Comparison of ENCODE assay signal across 9 mouse cellular contexts in the genomic region with DNA sequence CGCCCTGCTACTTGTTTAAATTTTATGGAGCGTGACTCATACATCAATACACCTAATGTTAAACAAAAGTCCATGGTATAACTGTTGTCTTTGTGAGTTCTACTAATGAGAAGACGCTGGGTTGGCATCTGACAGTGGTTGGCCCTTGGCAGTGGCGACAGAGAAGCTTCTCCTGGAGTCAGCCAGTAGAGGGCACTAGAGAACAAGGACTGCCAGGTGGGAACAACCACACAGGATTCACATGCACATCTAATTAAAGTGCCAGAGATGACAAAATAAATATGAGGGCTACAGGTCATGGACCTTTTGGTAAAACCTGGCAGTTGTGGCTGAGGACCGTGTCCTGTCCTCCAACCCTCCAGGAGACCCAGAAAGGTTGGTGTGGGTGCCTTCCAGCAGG. TPM values are rescaled to one million over a fixed set of nuclear protein-coding genes. Genes with fewer than 3 reads are reported as not detected.
DNase-seq lines count a peak whose midpoint lies in the region; ATAC-seq and TF ChIP-seq lines count a peak whose summit lies in the region.
"Had no signal": no experiment of that assay in that cellular context is flagged by ENCODE, and none has a peak within 500 bp of the region (broad histone marks: within the 10 kb centered on the region; RNA-seq: fewer than 3 reads in every experiment).

No protein-coding gene starts in this region.

- WGBS in forebrain, embryonic 11.5 days = 23% methylated on average over 5 of the region's 5 CpGs
- 21% methylated on average over 5 of the region's 5 CpGs for WGBS in forebrain, embryonic 13.5 days
- 23% methylated on average over 5 of the region's 5 CpGs for WGBS in hindbrain, embryonic 16.5 days
- 18% methylated on average over 5 of the region's 5 CpGs for WGBS in lung, adult 2 months
- 9% methylated on average over 5 of the region's 5 CpGs for WGBS in small intestine, adult 2 months

- ATAC-seq in forebrain, embryonic 11.5 days (replicated peaks; ENCODE audit: low FRiP score) = no peak
- ATAC-seq in forebrain, embryonic 13.5 days = no peak
- ATAC-seq in common myeloid progenitor, adult 5-6 weeks (replicated peaks; ENCODE audit: low read depth, poor library complexity, severe bottlenecking) = peak; percentile 84
- ATAC-seq in hindbrain, embryonic 16.5 days = 0 out of 2 replicates have a peak, but pooled peaks have one; percentile 14

- no peak for TF ChIP-seq POLR2A in lung, adult 2 months (IDR thresholded peaks at IDR 0.05; ENCODE audit: borderline replicate concordance, extremely low read depth, low read depth, low read length)
- TF ChIP-seq POLR2A in small intestine, adult 2 months (IDR thresholded peaks at IDR 0.05; ENCODE audit: low read depth, low read length) = no peak

- no peak overlapping the region for H3K9ac ChIP-seq in forebrain, embryonic 11.5 days (ENCODE audit: low read length)
- H3K9ac ChIP-seq in forebrain, embryonic 13.5 days = no peak overlapping the region
- H3K9ac ChIP-seq in hindbrain, embryonic 16.5 days (ENCODE audit: low read depth, low read length) = no peak overlapping the region
- H3K9ac ChIP-seq: hindbrain, embryonic 15.5 days had no signal

- no peak overlapping the region for H3K4me2 ChIP-seq in forebrain, embryonic 11.5 days (ENCODE audit: low read depth, low read length, severe bottlenecking)
- H3K4me2 ChIP-seq in forebrain, embryonic 13.5 days = no peak overlapping the region
- no peak overlapping the region for H3K4me2 ChIP-seq in hindbrain, embryonic 16.5 days (ENCODE audit: low read length)
- H3K4me2 ChIP-seq: hindbrain, embryonic 15.5 days had no signal

- no peaks in the 10 kb centered on the region for H3K9me3 ChIP-seq in forebrain, embryonic 11.5 days (ENCODE audit: control insufficient read depth, low read length)
- H3K9me3 ChIP-seq in forebrain, embryonic 13.5 days (replicated peaks) = no peaks in the 10 kb centered on the region
- H3K9me3 ChIP-seq in hindbrain, embryonic 16.5 days (ENCODE audit: control insufficient read depth, low read length) = no peaks in the 10 kb centered on the region
- H3K9me3 ChIP-seq: hindbrain, embryonic 15.5 days had no signal

- TF ChIP-seq CTCF in lung, adult 2 months (IDR thresholded peaks at IDR 0.05; ENCODE audit: insufficient read depth, low read length) = peak; percentile 76
- TF ChIP-seq CTCF in small intestine, adult 2 months (IDR thresholded peaks at IDR 0.05; ENCODE audit: extremely low read depth, insufficient read length, insufficient replicate concordance, low read depth, low read length) = peak; percentile 79; the same call in 1 of the 2 replicates

- DNase-seq in forebrain, embryonic 11.5 days (ENCODE audit: low spot score) = peak; percentile 67
- DNase-seq in urinary bladder, postnatal 14 days (ENCODE audit: low spot score) = peak; percentile 66
- no peak for DNase-seq in urinary bladder, postnatal 4 days (ENCODE audit: low spot score in 2 of 2)
- no peak for DNase-seq in lung, adult 2 months

- no peak overlapping the region for H3K27ac ChIP-seq in forebrain, embryonic 11.5 days (ENCODE audit: low read depth, low read length)
- no peak overlapping the region for H3K27ac ChIP-seq in forebrain, embryonic 13.5 days
- no peak overlapping the region for H3K27ac ChIP-seq in hindbrain, embryonic 16.5 days (ENCODE audit: low read depth, low read length)
- H3K27ac ChIP-seq in small intestine, adult 2 months (ENCODE audit: insufficient read depth, low read depth, low read length) = no peak overlapping the region
- H3K27ac ChIP-seq: hindbrain, embryonic 15.5 days had no signal

- no peak overlapping the region for H3K4me3 ChIP-seq in forebrain, embryonic 11.5 days (ENCODE audit: low read depth, low read length)
- no peak overlapping the region for H3K4me3 ChIP-seq in forebrain, embryonic 13.5 days
- H3K4me3 ChIP-seq in hindbrain, embryonic 16.5 days (ENCODE audit: low read length) = no peak overlapping the region
- no peak overlapping the region for H3K4me3 ChIP-seq in lung, adult 2 months (replicated peaks; ENCODE audit: extremely low read depth, low read depth, low read length)
- no peak overlapping the region for H3K4me3 ChIP-seq in small intestine, adult 2 months (ENCODE audit: low read depth, low read length)
- H3K4me3 ChIP-seq: hindbrain, embryonic 15.5 days had no signal

- H3K4me1 ChIP-seq in forebrain, embryonic 11.5 days (replicated peaks; ENCODE audit: control insufficient read depth, insufficient read depth, low read length) = no peaks in the 10 kb centered on the region
- no peaks in the 10 kb centered on the region for H3K4me1 ChIP-seq in forebrain, embryonic 13.5 days
- H3K4me1 ChIP-seq in hindbrain, embryonic 16.5 days (ENCODE audit: control insufficient read depth, insufficient read depth, low read depth, low read length) = no peaks in the 10 kb centered on the region
- no peaks in the 10 kb centered on the region for H3K4me1 ChIP-seq in lung, adult 2 months (ENCODE audit: control insufficient read depth, insufficient read depth, low read length)
- peaks cover 10% of the 10 kb centered on the region for H3K4me1 ChIP-seq in small intestine, adult 2 months (ENCODE audit: control insufficient read depth, insufficient read depth, insufficient read length, low read length)
- H3K4me1 ChIP-seq: hindbrain, embryonic 15.5 days had no signal

- no peaks in the 10 kb centered on the region for H3K27me3 ChIP-seq in forebrain, embryonic 11.5 days (ENCODE audit: control insufficient read depth, insufficient read depth, low read length)
- no peaks in the 10 kb centered on the region for H3K27me3 ChIP-seq in forebrain, embryonic 13.5 days
- no peaks in the 10 kb centered on the region for H3K27me3 ChIP-seq in hindbrain, embryonic 16.5 days (replicated peaks; ENCODE audit: control insufficient read depth, insufficient read depth, low read length)
- H3K27me3 ChIP-seq in small intestine, adult 2 months (ENCODE audit: control insufficient read depth, insufficient read depth, low read length) = no peaks in the 10 kb centered on the region
- H3K27me3 ChIP-seq: hindbrain, embryonic 15.5 days had no signal

- H3K36me3 ChIP-seq in forebrain, embryonic 11.5 days (ENCODE audit: control insufficient read depth, insufficient read depth, low read length) = no peaks in the 10 kb centered on the region
- no peaks in the 10 kb centered on the region for H3K36me3 ChIP-seq in forebrain, embryonic 13.5 days (ENCODE audit: poor library complexity, severe bottlenecking)
- H3K36me3 ChIP-seq in hindbrain, embryonic 16.5 days (ENCODE audit: control insufficient read depth, insufficient read depth, low read length) = no peaks in the 10 kb centered on the region
- no peaks in the 10 kb centered on the region for H3K36me3 ChIP-seq in small intestine, adult 2 months (ENCODE audit: control insufficient read depth, insufficient read depth, low read length)
- H3K36me3 ChIP-seq: hindbrain, embryonic 15.5 days had no signal

RNA-seq across cellular contexts. Expression of gene Tff2, which starts 5.7 kb away (rescaled TPM):
- not detected in 2 replicates for polyA plus RNA-seq in forebrain, embryonic 11.5 days (2014; fragmentation: Nextera tagmentation; extraction: Ambion mirVana)
- not detected in 2 replicates for polyA plus RNA-seq in forebrain, embryonic 13.5 days (2015; fragmentation: Nextera tagmentation; extraction: Ambion mirVana)
- not detected in 2 replicates for total RNA-seq in common myeloid progenitor, adult 5-6 weeks (2017)
- not detected in 2 replicates for polyA plus RNA-seq in hindbrain, embryonic 16.5 days (2015; fragmentation: Nextera tagmentation; extraction: Ambion mirVana)
- polyA plus RNA-seq in lung, adult 2 months (2012; rRNA removed) = 4.5 and 25.4 TPM in 2 replicates
- polyA plus RNA-seq in small intestine, adult 2 months (2012; rRNA removed) = 19.0 and 10,568 TPM in 2 replicates
- polyA plus RNA-seq: hindbrain, embryonic 15.5 days had no signal

RNA-seq across cellular contexts. Expression of gene Tff3, which starts 9.0 kb away (rescaled TPM):
- 1.1 and 1.2 TPM in 2 replicates for polyA plus RNA-seq in forebrain, embryonic 11.5 days (2014; fragmentation: Nextera tagmentation; extraction: Ambion mirVana)
- 0.52 and 0.54 TPM in 2 replicates for polyA plus RNA-seq in forebrain, embryonic 13.5 days (2015; fragmentation: Nextera tagmentation; extraction: Ambion mirVana)
- not detected in 2 replicates for total RNA-seq in common myeloid progenitor, adult 5-6 weeks (2017)
- 0.94 and 1.1 TPM in 2 replicates for polyA plus RNA-seq in hindbrain, embryonic 16.5 days (2015; fragmentation: Nextera tagmentation; extraction: Ambion mirVana)
- polyA plus RNA-seq in lung, adult 2 months (2012; rRNA removed) = 20.4 TPM in 1 of 2 replicates, not detected in the other
- polyA plus RNA-seq in small intestine, adult 2 months (2012; rRNA removed) = 5,248 and 10,550 TPM in 2 replicates

RNA-seq across cellular contexts. Expression of gene Tff1, which starts 26.7 kb away (rescaled TPM):
- not detected in 2 replicates for polyA plus RNA-seq in forebrain, embryonic 11.5 days (2014; fragmentation: Nextera tagmentation; extraction: Ambion mirVana)
- polyA plus RNA-seq in forebrain, embryonic 13.5 days (2015; fragmentation: Nextera tagmentation; extraction: Ambion mirVana) = not detected in 2 replicates
- not detected in 2 replicates for total RNA-seq in common myeloid progenitor, adult 5-6 weeks (2017)
- not detected in 2 replicates for polyA plus RNA-seq in hindbrain, embryonic 16.5 days (2015; fragmentation: Nextera tagmentation; extraction: Ambion mirVana)
- polyA plus RNA-seq in lung, adult 2 months (2012; rRNA removed) = not detected in 2 replicates
- polyA plus RNA-seq in small intestine, adult 2 months (2012; rRNA removed) = 7.6 and 3,319 TPM in 2 replicates
- polyA plus RNA-seq: hindbrain, embryonic 15.5 days had no signal

Comparison
In these comparisons a context has a peak if more than half of its experiments do, and no peak if none do; other contexts are left out.
1. DNase-seq: peak in forebrain, embryonic 11.5 days (single experiment) and urinary bladder, postnatal 14 days (single experiment); none in urinary bladder, postnatal 4 days (0 of 2) and lung, adult 2 months (single experiment).
2. ATAC-seq: peak in common myeloid progenitor, adult 5-6 weeks (single experiment) and hindbrain, embryonic 16.5 days (single experiment); none in forebrain, embryonic 11.5 days (single experiment) and forebrain, embryonic 13.5 days (single experiment).
3. RNA of gene Tff3, which starts 9.0 kb away (polyA plus RNA-seq): 5,248 to 10,550 TPM in small intestine, adult 2 months; 1.1 to 1.2 TPM in forebrain, embryonic 11.5 days, 0.94 to 1.1 TPM in hindbrain, embryonic 16.5 days, 0.52 to 0.54 TPM in forebrain, embryonic 13.5 days and 20.4 TPM in lung, adult 2 months; every median in the first group is over 100 times any median in the second.